Mouse (Mus musculus) megakaryocyte, embryonic 14.5 days (primary cell): Measurements from ENCODE around the gene Gmds. TPM values are rescaled to one million over a fixed set of nuclear protein-coding genes. Genes with fewer than 3 reads are reported as not detected.
A peak's percentile ranks its signal among the peaks of the same experiment; 100 is the strongest.

Experiments
- H3K27me3 ChIP-seq: replicated peaks from 2 replicates; pipeline ENCODE3; 2012; ENCODE audit warnings: inconsistent platforms
- H3K36me3 ChIP-seq: replicated peaks from 2 replicates; pipeline ENCODE3; 2012; ENCODE audit warnings: low read length, inconsistent platforms, mixed read lengths
- H3K4me1 ChIP-seq: 2 replicates; pipeline ENCODE4 v1.6.1; 2012; ENCODE audit warnings: inconsistent platforms
- H3K4me3 ChIP-seq: replicated peaks from 2 replicates; pipeline ENCODE3; 2012; ENCODE audit warnings: moderate library complexity, mild to moderate bottlenecking, inconsistent platforms
- H3K9me3 ChIP-seq: 2 replicates; pipeline ENCODE4 v1.6.1; 2012; ENCODE audit warnings: inconsistent platforms
- FLI1 ChIP-seq: IDR thresholded peaks from 2 replicates; pipeline ENCODE4 v1.6.1; 2012; ENCODE audit warnings: low read length, inconsistent platforms, mixed read lengths
- GATA1 ChIP-seq: IDR thresholded peaks from 3 replicates; pipeline ENCODE4 v1.6.1; 2012; ENCODE audit warnings: mixed read lengths, low read length, inconsistent platforms, borderline replicate concordance
- polyA plus RNA-seq: library from polyadenylated mRNA; stranded (reverse); fragments of >175 nt; gene quantifications from 2 replicates; pipeline ENCODE4 v1.2.3, GENCODE M21; 2012; ENCODE audit warnings: low replicate concordance; ENCODE audit not compliant: insufficient read depth

Gmds gene
- polyA plus RNA-seq, 1 experiment = 59.8 TPM

DNA sequence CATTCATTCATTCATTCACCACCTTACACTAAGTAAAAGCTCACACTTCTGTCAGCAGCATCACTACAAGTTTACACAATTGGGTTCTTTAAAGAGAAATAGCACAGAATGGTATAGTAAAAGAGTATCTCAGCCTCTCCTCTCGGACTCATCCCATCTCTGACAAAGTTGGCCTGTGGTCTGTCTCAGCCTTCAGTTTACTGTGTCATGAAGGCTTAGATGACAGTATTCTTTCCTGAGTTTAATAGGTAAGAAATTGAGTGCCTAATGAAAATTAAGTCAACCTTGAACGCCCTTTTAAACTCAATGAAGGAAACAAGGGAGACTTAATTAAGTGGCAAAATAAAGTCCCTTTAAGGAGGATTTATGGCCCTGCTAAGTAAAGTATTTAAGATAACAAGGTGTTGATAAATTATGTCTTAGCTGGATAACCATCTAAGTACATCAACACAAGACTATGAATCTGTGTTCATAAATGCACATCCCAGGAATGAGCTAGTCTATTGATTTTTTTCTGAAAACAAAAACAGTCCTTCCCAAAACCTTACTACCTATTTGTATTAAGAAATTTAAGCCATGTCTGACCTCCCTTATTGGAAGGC lies 160.6 kb downstream of the Gmds start:
- no peaks in the 10 kb centered on the region for H3K27me3 ChIP-seq
- no peak overlapping the region for H3K4me3 ChIP-seq
- H3K4me1 ChIP-seq = peaks cover 29% of the 10 kb centered on the region
- H3K36me3 ChIP-seq = no peaks in the 10 kb centered on the region
- H3K9me3 ChIP-seq = 0 out of 2 replicates have a peak, but pooled peaks cover 3% of the 10 kb centered on the region
- TF ChIP-seq FLI1 (no peak), GATA1 (no peak)

DNA sequence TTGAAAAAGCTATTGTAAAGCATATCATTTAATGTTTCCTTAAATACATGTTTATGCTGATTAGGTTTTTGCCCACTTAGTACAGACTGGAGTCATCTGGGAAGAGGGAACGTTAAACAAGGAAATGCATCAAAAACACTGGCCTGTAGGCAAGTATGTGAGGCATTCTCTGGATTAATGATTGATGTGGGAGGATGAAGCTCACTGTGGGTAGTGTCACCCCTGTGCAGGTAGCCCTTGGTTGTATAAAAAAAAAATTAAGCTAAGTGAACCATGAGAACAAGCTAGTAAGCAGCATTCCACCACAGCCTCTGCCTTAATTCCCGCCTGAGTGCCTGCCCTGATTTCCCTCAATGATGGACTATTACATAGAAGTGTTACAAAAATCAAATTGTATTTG lies 163.5 kb downstream of the Gmds start:
- H3K4me1 ChIP-seq = peaks cover 44% of the 10 kb centered on the region
- H3K36me3 ChIP-seq = no peaks in the 10 kb centered on the region
- TF ChIP-seq GATA1 (no peak), FLI1 (no peak)
- no peaks in the 10 kb centered on the region for H3K27me3 ChIP-seq
- no peak overlapping the region for H3K4me3 ChIP-seq
- no peaks in the 10 kb centered on the region for H3K9me3 ChIP-seq

DNA sequence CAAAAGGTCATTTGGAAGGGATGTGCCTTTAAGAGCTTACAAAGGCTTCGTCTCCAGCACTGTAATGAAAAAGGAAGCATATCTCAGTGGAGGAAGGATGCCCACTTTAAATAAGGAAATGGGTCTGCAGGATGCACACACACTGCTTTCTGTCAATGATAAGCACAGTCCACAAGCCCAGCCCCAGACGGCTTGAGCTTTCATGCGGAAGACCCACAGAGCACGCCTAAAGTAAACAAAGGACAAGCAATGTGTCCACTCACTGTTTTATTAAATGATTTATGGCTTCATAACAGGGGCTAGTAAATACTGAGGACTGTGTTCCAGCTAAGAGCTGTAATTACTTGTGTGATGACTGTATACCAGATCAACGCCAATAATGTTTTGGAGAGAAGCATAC lies 169.4 kb downstream of the Gmds start:
- no peaks in the 10 kb centered on the region for H3K9me3 ChIP-seq
- no peaks in the 10 kb centered on the region for H3K36me3 ChIP-seq
- TF ChIP-seq FLI1 (no peak), GATA1 (peak; percentile 70; the same call in 1 of the 3 replicates)
- no peaks in the 10 kb centered on the region for H3K27me3 ChIP-seq
- peak overlapping the region; percentile 83 for H3K4me3 ChIP-seq
- peaks cover 60% of the 10 kb centered on the region for H3K4me1 ChIP-seq

DNA sequence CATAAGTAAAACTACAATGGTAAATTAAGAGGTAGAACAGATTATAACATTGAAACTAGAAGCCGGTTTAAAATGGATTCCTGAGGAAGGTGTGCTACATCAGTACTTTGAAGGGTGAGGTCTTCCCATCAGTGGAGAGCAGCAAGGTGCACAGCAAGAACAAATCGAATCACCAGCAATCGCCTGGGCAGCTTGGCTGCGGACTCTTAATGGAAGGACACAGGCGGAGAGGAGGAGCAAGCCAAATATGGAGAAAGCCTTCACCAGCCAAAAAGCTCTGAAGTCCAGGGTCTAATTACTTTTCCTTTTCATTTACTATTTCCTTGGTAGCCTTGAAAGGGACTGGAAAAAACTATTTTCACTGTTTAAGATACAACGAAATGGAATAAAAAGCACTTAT lies 170.7 kb downstream of the Gmds start:
- H3K36me3 ChIP-seq = no peaks in the 10 kb centered on the region
- TF ChIP-seq GATA1 (no peak), FLI1 (no peak)
- H3K4me3 ChIP-seq = no peak overlapping the region
- no peaks in the 10 kb centered on the region for H3K9me3 ChIP-seq
- H3K27me3 ChIP-seq = no peaks in the 10 kb centered on the region
- peaks cover 55% of the 10 kb centered on the region for H3K4me1 ChIP-seq

DNA sequence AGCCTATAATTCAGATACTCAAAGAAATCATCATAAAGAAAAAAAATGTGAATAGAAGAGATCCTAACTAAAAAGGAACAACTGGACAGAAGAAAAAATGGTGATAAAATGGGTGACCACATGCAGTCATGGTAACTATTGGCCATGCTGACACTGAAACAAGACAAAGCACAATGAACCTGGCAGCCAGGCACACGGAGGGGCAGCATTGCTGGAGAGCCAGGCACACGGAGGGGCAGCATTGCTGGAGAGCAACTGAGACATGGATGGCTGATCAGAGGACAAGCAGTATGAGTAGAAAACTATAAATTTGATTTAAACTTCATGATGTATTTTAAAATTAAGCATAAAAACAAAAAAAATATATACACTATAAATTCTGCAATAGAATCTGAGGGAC lies 173.0 kb downstream of the Gmds start:
- H3K4me3 ChIP-seq = no peak overlapping the region
- H3K27me3 ChIP-seq = no peaks in the 10 kb centered on the region
- TF ChIP-seq FLI1 = no peak
- H3K36me3 ChIP-seq = no peaks in the 10 kb centered on the region
- peaks cover 55% of the 10 kb centered on the region for H3K4me1 ChIP-seq
- H3K9me3 ChIP-seq = no peaks in the 10 kb centered on the region

DNA sequence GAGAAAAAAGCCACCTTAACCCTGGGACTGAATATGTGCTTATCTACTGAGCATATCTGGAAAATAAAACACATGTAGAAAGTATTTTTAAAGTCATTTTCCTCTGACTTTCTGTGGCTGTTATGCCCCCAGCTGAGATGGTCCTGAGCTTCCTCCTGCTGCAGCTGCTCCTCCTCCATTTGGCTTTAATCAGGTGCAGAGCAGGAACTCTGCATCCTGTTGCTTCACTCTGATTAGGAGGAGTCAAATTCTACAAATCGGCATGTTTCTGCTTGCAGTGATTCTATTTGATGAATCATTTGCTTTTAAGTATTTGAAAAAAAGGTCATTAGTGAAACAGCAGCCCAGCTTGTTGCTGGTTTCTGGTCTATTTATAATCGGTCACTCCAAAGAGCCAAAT lies 177.0 kb downstream of the Gmds start:
- TF ChIP-seq GATA1 (no peak; the same call in 2 of the 3 replicates), FLI1 (no peak)
- Histone ChIP-seq H3K9me3 (no peaks in the 10 kb centered on the region), H3K4me1 (peaks cover 32% of the 10 kb centered on the region), H3K27me3 (no peaks in the 10 kb centered on the region), H3K36me3 (no peaks in the 10 kb centered on the region), H3K4me3 (no peak overlapping the region)

DNA sequence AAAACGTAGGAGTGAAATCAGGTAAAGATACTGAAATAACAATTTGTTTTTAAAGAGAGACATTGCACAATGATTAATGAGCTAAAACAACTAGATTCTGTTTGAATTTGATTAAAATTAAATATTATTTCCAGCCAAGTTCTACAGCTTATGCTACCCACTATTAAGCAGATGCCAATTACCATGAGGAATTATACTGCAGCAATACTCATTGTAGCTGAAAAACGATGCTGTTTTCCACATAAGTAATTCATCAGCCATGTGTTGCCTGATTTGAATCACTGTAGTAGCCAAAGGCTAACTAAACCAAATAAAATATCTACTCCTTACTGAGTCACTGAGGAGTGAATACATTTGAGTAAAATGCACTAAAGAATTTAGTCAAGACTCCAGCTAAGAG lies 180.3 kb downstream of the Gmds start:
- H3K27me3 ChIP-seq = no peaks in the 10 kb centered on the region
- no peaks in the 10 kb centered on the region for H3K9me3 ChIP-seq
- H3K36me3 ChIP-seq = no peaks in the 10 kb centered on the region
- TF ChIP-seq GATA1 (no peak), FLI1 (no peak)
- H3K4me3 ChIP-seq = no peak overlapping the region
- H3K4me1 ChIP-seq = peaks cover 34% of the 10 kb centered on the region

DNA sequence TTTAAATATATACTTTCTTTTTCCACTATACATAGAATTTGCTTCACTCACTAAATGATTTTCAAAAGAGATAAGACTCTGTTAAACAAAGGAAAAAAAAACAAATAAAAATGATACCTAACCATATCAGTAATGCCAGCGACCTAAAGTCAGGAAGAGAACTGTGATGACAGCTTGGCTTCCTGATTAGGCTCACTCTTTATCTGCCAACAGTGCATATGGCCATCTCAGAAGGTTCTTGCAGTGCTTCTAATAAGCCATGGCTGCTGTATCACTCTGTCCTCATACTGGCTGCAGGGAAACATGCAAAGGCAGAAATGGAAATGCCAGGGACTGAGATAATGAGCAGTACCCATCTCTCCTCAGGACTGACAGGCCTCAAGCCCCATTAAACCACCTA lies 192.6 kb downstream of the Gmds start:
- no peaks in the 10 kb centered on the region for H3K9me3 ChIP-seq
- TF ChIP-seq FLI1 (no peak), GATA1 (no peak)
- peak overlapping the region; percentile 15 for H3K4me3 ChIP-seq
- no peaks in the 10 kb centered on the region for H3K27me3 ChIP-seq
- no peaks in the 10 kb centered on the region for H3K36me3 ChIP-seq
- peaks cover 33% of the 10 kb centered on the region for H3K4me1 ChIP-seq

DNA sequence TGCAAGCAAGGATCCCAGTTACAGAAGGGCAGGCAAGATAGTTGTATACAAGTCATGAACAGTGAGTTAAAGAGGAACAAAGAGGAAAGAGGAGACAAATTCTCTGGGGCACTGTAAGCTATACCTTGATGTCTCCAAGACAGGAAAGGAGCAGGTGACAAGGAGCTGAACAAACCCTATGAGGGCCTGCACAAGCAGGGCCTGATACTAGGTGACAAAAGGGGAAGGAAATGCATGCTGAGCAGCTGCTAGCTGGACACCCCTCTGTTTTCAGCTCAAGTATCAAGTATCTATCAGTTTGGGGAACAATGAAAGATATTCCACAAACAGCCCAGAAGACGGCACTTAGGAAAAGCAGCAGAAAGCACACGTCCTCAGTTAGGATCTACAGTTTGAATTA lies 193.4 kb downstream of the Gmds start:
- H3K4me3 ChIP-seq = no peak overlapping the region
- TF ChIP-seq GATA1 = no peak
- TF ChIP-seq FLI1 = no peak
- H3K4me1 ChIP-seq = peaks cover 33% of the 10 kb centered on the region
- H3K27me3 ChIP-seq = no peaks in the 10 kb centered on the region
- no peaks in the 10 kb centered on the region for H3K36me3 ChIP-seq
- H3K9me3 ChIP-seq = no peaks in the 10 kb centered on the region

DNA sequence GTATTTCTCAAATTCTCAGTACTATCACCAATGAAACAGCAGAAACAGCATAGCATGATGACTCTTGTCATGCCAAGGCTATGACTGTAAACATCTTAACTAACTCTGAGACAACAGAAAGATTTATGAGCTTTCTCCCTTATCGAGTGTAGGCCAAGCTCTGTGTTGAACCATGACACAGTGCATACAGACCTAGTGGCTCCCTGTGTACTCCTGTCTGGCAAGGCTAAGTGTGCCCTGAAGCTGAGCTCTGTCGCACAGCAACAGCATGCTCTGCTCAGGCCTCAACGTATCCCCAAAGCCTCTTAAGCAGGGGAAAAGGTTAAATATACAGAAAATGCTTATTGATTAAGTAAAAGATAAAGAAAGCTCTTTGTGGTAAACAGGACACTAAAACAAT lies 194.9 kb downstream of the Gmds start:
- Histone ChIP-seq H3K27me3 (no peaks in the 10 kb centered on the region), H3K4me3 (no peak overlapping the region), H3K4me1 (peaks cover 33% of the 10 kb centered on the region), H3K9me3 (no peaks in the 10 kb centered on the region), H3K36me3 (no peaks in the 10 kb centered on the region)
- TF ChIP-seq GATA1 (no peak), FLI1 (no peak)

DNA sequence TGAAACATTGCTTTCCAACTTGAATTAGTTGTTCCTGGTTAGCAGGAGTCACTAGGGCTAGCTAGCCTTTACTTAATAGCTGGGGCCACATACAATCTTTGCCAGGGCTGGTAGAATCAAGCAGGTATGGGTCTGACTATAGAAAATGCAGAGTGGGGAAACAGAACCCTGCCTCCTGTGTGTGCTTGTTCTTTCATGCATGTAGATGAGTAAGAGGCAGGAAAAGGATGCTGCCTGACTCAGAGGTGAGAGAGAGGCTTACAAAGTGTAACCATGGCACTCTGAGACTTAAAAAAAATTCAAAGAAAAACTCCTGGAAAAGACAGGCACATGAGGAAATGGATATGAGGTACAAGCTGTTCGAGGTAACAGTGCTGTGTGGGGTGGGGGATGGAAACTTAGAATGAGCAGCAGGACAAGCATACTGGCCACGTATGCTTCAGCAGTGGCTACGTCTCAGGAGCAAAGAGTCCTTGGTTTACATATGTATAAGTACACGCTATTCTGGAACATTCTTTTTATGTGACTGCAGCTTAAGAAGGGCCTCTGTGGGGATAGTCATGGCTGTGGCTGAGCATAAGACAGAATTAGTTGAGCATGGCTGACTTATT lies 203.8 kb downstream of the Gmds start:
- no peak overlapping the region for H3K4me3 ChIP-seq
- TF ChIP-seq FLI1 = no peak
- H3K27me3 ChIP-seq = no peaks in the 10 kb centered on the region
- no peaks in the 10 kb centered on the region for H3K9me3 ChIP-seq
- H3K36me3 ChIP-seq = no peaks in the 10 kb centered on the region
- peaks cover 24% of the 10 kb centered on the region for H3K4me1 ChIP-seq
